Mouse (Mus musculus) heart, adult 2 months (tissue): ENCODE measurements around the gene Ank3. TPM values are rescaled to one million over a fixed set of nuclear protein-coding genes. Genes with fewer than 3 reads are reported as not detected.

Experiments
- DNase-seq, 2 experiments: peaks; one replicate each; pipeline ENCODE4 v3.0.0; 2021
- H3K27ac ChIP-seq: fragments of 200-600 bp; 2 replicates; pipeline ENCODE4 v1.8.1; 2022
- H3K27me3 ChIP-seq: fragments of 200-500 bp; 2 replicates; pipeline ENCODE4 v1.6.1; 2012; ENCODE audit warnings: mild to moderate bottlenecking, low read length, inconsistent platforms, mixed read lengths; ENCODE audit not compliant: control insufficient read depth, insufficient read depth
- H3K36me3 ChIP-seq: fragments of 200-500 bp; 2 replicates; pipeline ENCODE4 v1.6.1; 2012; ENCODE audit warnings: low read length, inconsistent platforms; ENCODE audit not compliant: control insufficient read depth, insufficient read depth
- H3K4me1 ChIP-seq: fragments of 200-500 bp; 2 replicates; pipeline ENCODE4 v1.6.1; 2011; ENCODE audit warnings: low read length; ENCODE audit not compliant: control insufficient read depth, insufficient read depth
- H3K4me3 ChIP-seq: fragments of 200-600 bp; 2 replicates; pipeline ENCODE4 v1.8.1; 2022
- H3K79me2 ChIP-seq: fragments of 200-500 bp; replicated peaks from 2 replicates; pipeline ENCODE4 v1.6.1; 2012; ENCODE audit warnings: mild to moderate bottlenecking, inconsistent platforms, low read length, moderate library complexity, mixed read lengths; ENCODE audit not compliant: control insufficient read depth, insufficient read depth
- H3K9ac ChIP-seq: fragments of 200-500 bp; 2 replicates; pipeline ENCODE4 v1.6.1; 2012; ENCODE audit warnings: low read depth, mild to moderate bottlenecking, control low read depth, inconsistent platforms, low read length, mixed read lengths
- CTCF ChIP-seq: fragments of 200-600 bp; IDR thresholded peaks from 2 replicates; pipeline ENCODE4 v1.8.1; 2022; ENCODE audit warnings: antibody characterized with exemption, mild to moderate bottlenecking, moderate library complexity
- EP300 ChIP-seq: fragments of 200-500 bp; IDR thresholded peaks from 2 replicates; pipeline ENCODE4 v1.6.1; 2011; ENCODE audit warnings: low read depth, low read length, control low read depth; ENCODE audit not compliant: insufficient read depth
- POLR2A ChIP-seq: fragments of 200-500 bp; IDR thresholded peaks from 2 replicates; pipeline ENCODE4 v1.6.1; 2011; ENCODE audit warnings: mild to moderate bottlenecking, low read depth, low read length, control low read depth; ENCODE audit not compliant: insufficient read depth
- WGBS: fragments of 180-500 bp; shearing (Covaris S2); methylation state at CpG from one replicate; pipeline ENCODE4 v1.1.7; 2018; 5-methylcytosine and 5-hydroxymethylcytosine counted together
- intact Hi-C: fragments of 180-260 bp; cut with DNase I; formaldehyde crosslinking; loops from one replicate; pipeline ENCODE4 v1.15.1; 2025
- polyA plus RNA-seq: library from polyadenylated mRNA; depleted of rRNA; stranded (reverse); fragments of >200 nt; gene quantifications from 2 replicates; pipeline ENCODE4 v1.2.3, GENCODE M21; 2012
- total RNA-seq, 2 experiments: library from RNA; stranded (reverse); gene quantifications; 2 replicates each; pipeline ENCODE4 v1.2.3; 2021

The Ank3 gene
- total and polyA plus RNA-seq, 3 experiments = 16.8 to 80.3 (median 64.6) TPM

DNA sequence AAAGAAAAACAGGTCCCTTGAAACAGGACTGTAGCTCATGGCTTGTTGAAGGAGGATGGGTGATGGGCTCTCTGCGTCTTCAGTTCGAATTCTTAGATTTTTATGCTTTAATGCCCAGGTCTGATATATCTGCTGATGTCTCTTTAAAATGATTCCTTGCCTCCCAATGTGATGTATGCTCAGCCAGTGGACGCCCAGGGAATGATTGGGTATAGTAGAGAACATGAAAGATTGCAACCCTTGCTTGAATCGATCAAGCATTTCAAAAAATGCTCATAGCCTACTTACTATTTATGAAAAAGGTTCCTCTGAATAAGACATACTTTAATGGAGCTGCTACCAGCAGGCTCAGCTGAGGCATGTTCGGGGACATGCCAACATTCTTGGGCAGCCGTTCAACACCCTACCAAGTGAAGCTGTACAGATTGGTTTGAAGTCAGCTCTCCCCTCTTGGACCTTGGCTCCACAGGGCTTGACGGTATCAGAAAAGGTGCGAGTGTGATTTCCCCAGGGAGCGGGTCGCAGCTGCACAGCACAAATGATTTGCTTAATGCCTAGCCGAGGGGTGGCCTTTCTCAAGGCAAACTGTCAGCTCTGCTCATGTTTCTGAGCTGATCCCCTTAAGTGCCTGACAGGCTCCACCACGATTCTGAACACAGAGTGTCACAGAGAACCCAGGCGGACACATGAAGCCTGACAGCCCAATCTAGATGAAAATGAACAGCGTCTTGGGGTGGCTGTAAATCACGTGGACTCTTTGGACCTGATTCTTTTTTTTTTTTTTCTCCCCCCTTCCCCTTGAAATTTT, 136.8 kb downstream of the Ank3 start:
- Histone ChIP-seq H3K4me1 (no peaks in the 10 kb centered on the region), H3K27ac (peak overlapping the region; percentile 64), H3K79me2 (no peaks in the 10 kb centered on the region), H3K27me3 (no peaks in the 10 kb centered on the region), H3K36me3 (no peaks in the 10 kb centered on the region), H3K9ac (no peak overlapping the region), H3K4me3 (peak overlapping the region; percentile 48)
- WGBS = 38% methylated on average over 15 of the region's 15 CpGs
- TF ChIP-seq EP300 (no peak), POLR2A (no peak), CTCF (no peak)
- peak; percentile 40 to 59 for DNase-seq
- intact Hi-C loops = loop anchor here (2.0 to 10.0 kb wide), 3 partner anchors 37 to 249 kb away; no protein-coding TSS in a partner anchor

DNA sequence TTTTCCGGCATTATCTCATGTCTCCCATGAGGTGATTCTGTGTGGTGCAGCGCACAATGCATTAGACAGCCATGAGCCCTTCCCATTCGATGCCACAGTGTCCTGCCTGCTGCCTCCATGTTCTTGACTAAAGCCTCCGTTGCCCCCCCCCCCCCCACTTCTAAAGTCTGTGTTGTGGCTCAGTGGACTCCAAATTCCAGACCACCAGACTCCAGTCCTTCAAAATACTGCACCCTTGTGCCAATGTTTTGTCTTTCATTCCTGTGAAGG, 137.3 kb downstream of the Ank3 start:
- Histone ChIP-seq H3K36me3 (no peaks in the 10 kb centered on the region), H3K4me1 (no peaks in the 10 kb centered on the region), H3K27me3 (no peaks in the 10 kb centered on the region), H3K27ac (peak overlapping the region; percentile 64; the same call in 1 of the 2 replicates), H3K79me2 (no peaks in the 10 kb centered on the region), H3K9ac (no peak overlapping the region), H3K4me3 (peak overlapping the region; percentile 48; the same call in 1 of the 2 replicates)
- intact Hi-C loops = loop anchor here (2.0 to 10.0 kb wide), 3 partner anchors 36 to 249 kb away; no protein-coding TSS in a partner anchor
- 48% methylated on average over 4 of the region's 4 CpGs for WGBS
- TF ChIP-seq CTCF (no peak), POLR2A (no peak), EP300 (no peak)
- no peak for DNase-seq

DNA sequence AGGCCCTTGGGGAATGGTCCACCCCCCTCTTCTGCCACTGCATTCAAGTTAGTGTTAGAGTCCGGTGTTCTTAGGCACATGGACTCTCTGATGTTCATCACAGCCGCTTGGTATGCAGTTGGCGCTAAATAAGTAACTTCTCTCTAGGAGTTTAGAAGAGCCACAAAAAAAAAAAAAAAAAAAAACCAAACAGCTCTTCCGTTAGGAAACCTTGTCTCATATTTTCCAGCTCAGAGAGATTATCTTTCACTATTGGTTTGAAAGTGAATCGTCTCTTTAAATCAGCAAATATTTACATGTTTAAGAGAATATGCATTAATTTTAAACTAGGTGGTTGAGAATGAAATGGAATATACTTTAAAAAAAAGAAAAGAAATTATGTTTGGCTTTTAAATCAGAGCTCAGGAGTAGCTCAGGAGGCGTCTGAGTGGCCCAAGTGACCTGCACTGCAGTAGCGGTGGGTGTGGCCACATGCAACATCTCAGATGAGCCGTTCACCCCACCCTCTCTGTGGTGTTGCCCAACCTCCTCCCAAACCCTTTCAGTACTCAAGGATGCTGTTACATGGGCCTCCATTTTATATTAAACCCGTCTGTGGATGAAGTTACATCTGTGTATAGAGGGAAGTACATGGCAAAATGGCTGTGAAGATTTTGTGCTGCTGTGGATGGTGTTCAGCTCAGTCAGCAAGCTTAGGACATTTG, 138.0 kb downstream of the Ank3 start:
- intact Hi-C loops = loop anchor here (5.0 to 10.0 kb wide), 2 partner anchors 36 to 248 kb away; no protein-coding TSS in a partner anchor
- Histone ChIP-seq H3K27me3 (no peaks in the 10 kb centered on the region), H3K27ac (no peak overlapping the region), H3K4me3 (no peak overlapping the region), H3K79me2 (no peaks in the 10 kb centered on the region), H3K4me1 (no peaks in the 10 kb centered on the region), H3K9ac (no peak overlapping the region), H3K36me3 (no peaks in the 10 kb centered on the region)
- 58% methylated on average over 9 of the region's 9 CpGs for WGBS
- DNase-seq = no peak
- TF ChIP-seq CTCF (no peak), EP300 (no peak), POLR2A (no peak)

DNA sequence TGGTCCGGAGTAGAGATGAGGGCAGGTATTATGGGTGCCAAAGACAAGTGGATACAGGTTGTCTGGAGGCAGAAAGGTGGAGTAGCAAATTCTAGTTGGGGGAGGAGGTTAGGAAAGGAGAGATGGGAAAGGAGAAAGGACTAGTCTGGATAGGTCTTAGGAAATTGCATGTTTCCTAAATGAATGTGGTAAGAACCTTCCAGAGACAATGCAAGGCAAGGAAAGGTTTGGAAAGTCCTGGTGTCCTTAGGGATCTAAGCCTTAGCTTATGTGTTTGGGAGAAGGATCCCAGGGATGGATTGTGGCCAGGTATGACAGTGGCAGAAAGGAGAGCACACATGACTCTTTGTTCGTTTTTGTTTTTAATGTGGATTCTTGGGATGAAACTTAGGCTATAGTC, 139.7 kb downstream of the Ank3 start:
- TF ChIP-seq POLR2A (no peak), CTCF (no peak), EP300 (no peak)
- 0 out of 2 replicates have a peak, but pooled peaks cover under 1% of the 10 kb centered on the region for H3K79me2 ChIP-seq
- H3K27me3 ChIP-seq = no peaks in the 10 kb centered on the region
- H3K4me1 ChIP-seq = no peaks in the 10 kb centered on the region
- no peaks in the 10 kb centered on the region for H3K36me3 ChIP-seq
- WGBS = 80% methylated on average over 2 of the region's 2 CpGs
- DNase-seq = no peak
- H3K27ac ChIP-seq = no peak overlapping the region
- H3K4me3 ChIP-seq = no peak overlapping the region
- intact Hi-C loops = loop anchor here (5.0 to 10.0 kb wide), 2 partner anchors 34 to 247 kb away; no protein-coding TSS in a partner anchor
- H3K9ac ChIP-seq = no peak overlapping the region

DNA sequence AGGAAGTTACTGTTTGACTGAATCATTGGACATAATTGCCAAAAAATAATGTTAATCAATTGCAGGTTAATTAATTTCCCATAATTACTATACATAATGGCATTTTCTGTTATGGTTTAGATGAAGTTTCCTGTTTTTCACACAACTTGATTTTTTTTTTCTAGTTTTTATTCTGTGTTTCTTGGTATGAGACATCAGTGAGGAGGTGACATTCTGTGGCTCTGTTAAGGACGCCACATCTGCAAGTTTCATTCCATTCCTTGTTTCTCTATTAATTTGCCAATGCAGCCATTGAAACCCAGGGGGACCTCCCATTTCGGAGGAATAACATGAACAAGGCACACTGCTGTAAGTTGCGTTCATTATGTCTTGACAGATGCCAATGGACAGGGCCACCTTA, 143.9 kb downstream of the Ank3 start:
- Histone ChIP-seq H3K4me3 (no peak overlapping the region), H3K4me1 (no peaks in the 10 kb centered on the region), H3K9ac (no peak overlapping the region), H3K79me2 (0 out of 2 replicates have a peak, but pooled peaks cover 2% of the 10 kb centered on the region), H3K27ac (no peak overlapping the region), H3K36me3 (no peaks in the 10 kb centered on the region), H3K27me3 (no peaks in the 10 kb centered on the region)
- TF ChIP-seq POLR2A (no peak), EP300 (no peak), CTCF (no peak)
- 94% methylated on average over 3 of the region's 3 CpGs for WGBS
- no peak for DNase-seq
- intact Hi-C loops = no loop called here
